Mouse (Mus musculus): ENCODE results near the gene Tlcd1. TPM values are rescaled to one million over a fixed set of nuclear protein-coding genes. Genes with fewer than 3 reads are reported as not detected.

The Tlcd1 gene
- polyA plus RNA-seq, 1 experiment from 2014 or later = 7.0 TPM

DNA sequence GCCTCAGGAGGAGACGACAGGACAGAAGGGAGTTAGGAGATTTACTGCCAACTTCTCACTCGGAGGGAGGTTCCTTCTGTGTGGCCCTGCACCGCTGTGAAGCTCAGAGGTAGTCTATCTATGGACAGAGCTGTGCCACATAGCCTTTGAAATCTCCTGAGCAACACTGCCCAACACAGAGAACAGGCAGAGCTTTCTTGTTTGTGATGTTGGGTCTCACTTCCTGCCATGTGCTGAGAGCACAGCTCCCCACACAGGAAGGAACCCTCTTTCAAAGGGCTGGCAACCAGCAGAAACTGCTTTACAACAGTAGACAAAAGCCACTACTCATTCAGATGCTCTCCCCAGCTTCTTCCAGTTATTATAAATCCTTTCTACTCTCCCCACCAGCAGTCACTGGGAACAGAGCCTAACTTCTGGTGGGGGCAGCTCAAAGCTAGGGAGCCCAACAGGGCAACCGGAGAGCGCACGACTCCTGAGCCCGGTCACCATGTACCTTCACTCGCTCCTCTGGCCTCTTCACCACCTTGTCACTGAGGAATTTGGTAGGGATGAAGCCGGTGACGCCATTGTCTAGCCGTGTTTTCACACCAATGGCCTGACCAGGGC, 39.3 kb downstream of the Tlcd1 start:
- no peak for ATAC-seq (ENCODE audit: low FRiP score)
- Histone ChIP-seq H3K9me3 (no peaks in the 10 kb centered on the region), H3K36me3 (peaks cover 98% of the 10 kb centered on the region), H3K27ac (0 out of 2 replicates have a peak overlapping the region, but pooled peaks have one; percentile 18), H3K9ac (no peak overlapping the region), H3K4me2 (no peak overlapping the region), H3K27me3 (no peaks in the 10 kb centered on the region), H3K4me1 (replicated peaks) (no peaks in the 10 kb centered on the region), H3K4me3 (no peak overlapping the region)
- 91% methylated on average over 11 of the region's 11 CpGs for WGBS

DNA sequence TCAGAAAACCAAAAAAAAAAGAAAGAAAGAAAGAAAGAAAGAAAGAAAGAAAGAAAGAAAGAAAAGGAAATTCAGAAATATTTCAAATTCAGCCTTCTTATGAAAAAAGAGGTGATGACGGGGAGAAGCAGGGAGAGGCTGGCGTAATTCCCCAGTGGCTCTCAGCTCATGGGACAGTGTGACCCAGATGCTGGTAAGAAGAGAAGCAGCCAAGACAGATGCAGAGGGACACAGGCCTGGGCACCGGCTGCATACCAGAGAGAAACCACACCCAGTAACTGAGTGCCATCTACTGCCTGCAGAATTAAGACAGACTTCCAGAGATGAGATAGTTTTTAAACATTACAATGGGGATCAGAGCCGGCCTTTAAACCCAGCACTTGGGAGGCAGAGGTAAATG, 47.1 kb downstream of the Tlcd1 start:
- H3K9me3 ChIP-seq = no peaks in the 10 kb centered on the region
- no peak for ATAC-seq (ENCODE audit: low FRiP score)
- no peaks in the 10 kb centered on the region for H3K27me3 ChIP-seq

More for the DNA sequence above, 47.1 kb downstream of the Tlcd1 start:
- Histone ChIP-seq H3K27ac (no peak overlapping the region), H3K4me1 (replicated peaks) (no peaks in the 10 kb centered on the region), H3K9ac (no peak overlapping the region), H3K4me3 (no peak overlapping the region), H3K4me2 (no peak overlapping the region), H3K36me3 (peaks cover 97% of the 10 kb centered on the region)
- WGBS = 88% methylated on average over 4 of the region's 4 CpGs

Small RNA genes within 50 kb of the gene (microRNA-seq; reads per million reads assigned to microRNA genes)
- gene Mir7653 = not detected

Other genes starting within 250 kb of the Tlcd1 start
- gene Sez6, start 245.9 kb upstream of the Tlcd1 start, polyA plus RNA-seq (2015; fragmentation: Nextera tagmentation; extraction: Ambion mirVana) = 112 and 121 TPM in 2 replicates
- gene Phf12, start 194.0 kb upstream of the Tlcd1 start, polyA plus RNA-seq (2015; fragmentation: Nextera tagmentation; extraction: Ambion mirVana) = 18.9 and 21.2 TPM in 2 replicates
- 37.1 and 39.3 TPM in 2 replicates for gene Dhrs13, start 144.4 kb upstream of the Tlcd1 start, polyA plus RNA-seq (2015; fragmentation: Nextera tagmentation; extraction: Ambion mirVana)
- gene Flot2, start 138.8 kb upstream of the Tlcd1 start, polyA plus RNA-seq (2015; fragmentation: Nextera tagmentation; extraction: Ambion mirVana) = 80.5 and 86.4 TPM in 2 replicates
- 31.5 and 32.0 TPM in 2 replicates for gene Eral1, start 96.3 kb upstream of the Tlcd1 start, polyA plus RNA-seq (2015; fragmentation: Nextera tagmentation; extraction: Ambion mirVana)
- gene Fam222b, start 82.1 kb upstream of the Tlcd1 start, polyA plus RNA-seq (2015; fragmentation: Nextera tagmentation; extraction: Ambion mirVana) = 28.2 and 31.4 TPM in 2 replicates
- gene Traf4, start 11.1 kb upstream of the Tlcd1 start, polyA plus RNA-seq (2015; fragmentation: Nextera tagmentation; extraction: Ambion mirVana) = 125 and 127 TPM in 2 replicates
- gene Nek8, start within 50 bp of the Tlcd1 start, polyA plus RNA-seq (2015; fragmentation: Nextera tagmentation; extraction: Ambion mirVana) = 6.6 and 6.7 TPM in 2 replicates
- 913 and 965 TPM in 2 replicates for gene Rpl23a, start 6.9 kb downstream of the Tlcd1 start, polyA plus RNA-seq (2015; fragmentation: Nextera tagmentation; extraction: Ambion mirVana)
- gene Rab34, start 11.7 kb downstream of the Tlcd1 start, polyA plus RNA-seq (2015; fragmentation: Nextera tagmentation; extraction: Ambion mirVana) = 53.2 TPM in 2 replicates
- gene Proca1, start 16.7 kb downstream of the Tlcd1 start, polyA plus RNA-seq (2015; fragmentation: Nextera tagmentation; extraction: Ambion mirVana) = 2.5 and 3.3 TPM in 2 replicates
- 87.1 and 87.8 TPM in 2 replicates for gene Sdf2, start 69.0 kb downstream of the Tlcd1 start, polyA plus RNA-seq (2015; fragmentation: Nextera tagmentation; extraction: Ambion mirVana)
- gene Supt6, start 69.3 kb downstream of the Tlcd1 start, polyA plus RNA-seq (2015; fragmentation: Nextera tagmentation; extraction: Ambion mirVana) = 29.9 and 30.1 TPM in 2 replicates
- gene 2610507B11Rik, start 85.0 kb downstream of the Tlcd1 start, polyA plus RNA-seq (2015; fragmentation: Nextera tagmentation; extraction: Ambion mirVana) = 64.9 and 67.2 TPM in 2 replicates
- gene BC030499, start 114.1 kb downstream of the Tlcd1 start, polyA plus RNA-seq (2015; fragmentation: Nextera tagmentation; extraction: Ambion mirVana) = 0.19 and 0.49 TPM in 2 replicates
- gene Spag5, start 124.8 kb downstream of the Tlcd1 start, polyA plus RNA-seq (2015; fragmentation: Nextera tagmentation; extraction: Ambion mirVana) = 9.9 and 10.2 TPM in 2 replicates
- 144 and 175 TPM in 2 replicates for gene Aldoc, start 146.3 kb downstream of the Tlcd1 start, polyA plus RNA-seq (2015; fragmentation: Nextera tagmentation; extraction: Ambion mirVana)
- gene Pigs, start 151.7 kb downstream of the Tlcd1 start, polyA plus RNA-seq (2015; fragmentation: Nextera tagmentation; extraction: Ambion mirVana) = 75.0 and 78.2 TPM in 2 replicates
- gene Unc119, start 166.8 kb downstream of the Tlcd1 start, polyA plus RNA-seq (2015; fragmentation: Nextera tagmentation; extraction: Ambion mirVana) = 75.1 and 76.7 TPM in 2 replicates
- gene Foxn1, start 209.8 kb downstream of the Tlcd1 start, polyA plus RNA-seq (2015; fragmentation: Nextera tagmentation; extraction: Ambion mirVana) = not detected in 2 replicates
- not detected in 2 replicates for gene Slc13a2, start 245.5 kb downstream of the Tlcd1 start, polyA plus RNA-seq (2015; fragmentation: Nextera tagmentation; extraction: Ambion mirVana)